Mouse (Mus musculus): ENCODE measurements around the gene Aak1. TPM values are rescaled to one million over a fixed set of nuclear protein-coding genes. Genes with fewer than 3 reads are reported as not detected.
"Not testable (repeated sequence)": the region's sequence is repeated elsewhere in the genome, so short reads cannot be mapped to it uniquely, and the experiment has no call there.

Aak1 gene
- total RNA-seq, 4 experiments from 2014 or later, result 363 to 417 (median 388) TPM

- DNase-seq (ENCODE audit: low spot score in 2 of 2), result no peak
These were observed 159.6 kb downstream of the Aak1 start, which contains the start of gene Nfu1 for GRCm38 (mm10) chr6:87008887-87009286. Gene Nfu1, plus strand, starts transcription at chr6:87009236.

- DNase-seq (ENCODE audit: low spot score in 2 of 2), result peak; percentile 85 to 92
These were observed 160.5 kb downstream of the Aak1 start for GRCm38 (mm10) chr6:87009692-87010328.

- no peak for DNase-seq (ENCODE audit: low spot score in 2 of 2)
These were observed 167.6 kb downstream of the Aak1 start for GRCm38 (mm10) chr6:87016916-87017315.

- no peak for DNase-seq (ENCODE audit: low spot score in 2 of 2)
These were observed 169.6 kb downstream of the Aak1 start for GRCm38 (mm10) chr6:87018874-87019273.

- DNase-seq (ENCODE audit: low spot score in 2 of 2), result no peak
These were observed 172.5 kb downstream of the Aak1 start for GRCm38 (mm10) chr6:87021791-87022190.

GRCm38 (mm10) chr6:87026980-87027379 is 177.7 kb downstream of the Aak1 start:
- DNase-seq (ENCODE audit: low spot score in 2 of 2), result no peak

- no peak for DNase-seq (ENCODE audit: low spot score in 2 of 2)
These were observed 179.6 kb downstream of the Aak1 start for GRCm38 (mm10) chr6:87028881-87029280.

- DNase-seq (ENCODE audit: low spot score in 2 of 2), result not testable (repeated sequence)
These were observed 182.0 kb downstream of the Aak1 start for GRCm38 (mm10) chr6:87031310-87031709.

- DNase-seq (ENCODE audit: low spot score in 2 of 2), result no peak
These were observed 183.1 kb downstream of the Aak1 start for GRCm38 (mm10) chr6:87032401-87032800.

GRCm38 (mm10) chr6:87034395-87034794 is 185.1 kb downstream of the Aak1 start:
- no peak for DNase-seq (ENCODE audit: low spot score in 2 of 2)

- DNase-seq (ENCODE audit: low spot score in 2 of 2), result no peak
These were observed 188.7 kb downstream of the Aak1 start for GRCm38 (mm10) chr6:87037826-87038620.

- DNase-seq (ENCODE audit: low spot score in 2 of 2), result no peak
These were observed 189.8 kb downstream of the Aak1 start for GRCm38 (mm10) chr6:87039161-87039560.

GRCm38 (mm10) chr6:87040971-87041370 is 191.7 kb downstream of the Aak1 start:
- DNase-seq (ENCODE audit: low spot score in 2 of 2), result no peak

GRCm38 (mm10) chr6:87041431-87041830 is 192.1 kb downstream of the Aak1 start:
- DNase-seq (ENCODE audit: low spot score in 2 of 2), result no peak

- no peak for DNase-seq (ENCODE audit: low spot score in 2 of 2)
These were observed 192.7 kb downstream of the Aak1 start for GRCm38 (mm10) chr6:87042004-87042336.

- DNase-seq (ENCODE audit: low spot score in 2 of 2), result peak; percentile 88 to 94
These were observed 193.2 kb downstream of the Aak1 start, which contains the start of gene Gfpt1 for GRCm38 (mm10) chr6:87042337-87043130. Gene Gfpt1, plus strand, starts transcription at chr6:87042846.

- no peak for DNase-seq (ENCODE audit: low spot score in 2 of 2)
These were observed 193.8 kb downstream of the Aak1 start for GRCm38 (mm10) chr6:87043131-87043516.

GRCm38 (mm10) chr6:87044895-87045294 is 195.6 kb downstream of the Aak1 start:
- DNase-seq (ENCODE audit: low spot score in 2 of 2), result no peak

- DNase-seq (ENCODE audit: low spot score in 2 of 2), result no peak
These were observed 196.2 kb downstream of the Aak1 start for GRCm38 (mm10) chr6:87045507-87045906.

GRCm38 (mm10) chr6:87048712-87049111 is 199.4 kb downstream of the Aak1 start:
- DNase-seq (ENCODE audit: low spot score in 2 of 2), result not testable (repeated sequence)

- peak in 1 of 2 experiments; percentile 48 for DNase-seq (ENCODE audit: low spot score in 2 of 2)
These were observed 202.6 kb downstream of the Aak1 start for GRCm38 (mm10) chr6:87051886-87052425.
